Mouse (Mus musculus): ENCODE measurements around the gene Resf1.
"Not testable (repeated sequence)": the region's sequence is repeated elsewhere in the genome, so short reads cannot be mapped to it uniquely, and the experiment has no call there.

Resf1 gene

GRCm38 (mm10) chr6:149343802-149344201 lies 34.6 kb downstream of the Resf1 start:
- no peak for DNase-seq (ENCODE audit: extremely low read depth, low read depth)

GRCm38 (mm10) chr6:149344372-149344771 lies 35.2 kb downstream of the Resf1 start:
- no peak for DNase-seq (ENCODE audit: extremely low read depth, low read depth)

GRCm38 (mm10) chr6:149348211-149348610 lies 39.0 kb downstream of the Resf1 start:
- DNase-seq (ENCODE audit: extremely low read depth, low read depth): peak; percentile 47

GRCm38 (mm10) chr6:149354826-149355495 lies 45.7 kb downstream of the Resf1 start:
- DNase-seq (ENCODE audit: extremely low read depth, low read depth): no peak

- DNase-seq (ENCODE audit: extremely low read depth, low read depth): peak; percentile 65
These were observed 46.6 kb downstream of the Resf1 start for GRCm38 (mm10) chr6:149355799-149356198.

GRCm38 (mm10) chr6:149357155-149357554 lies 47.9 kb downstream of the Resf1 start:
- peak; percentile 50 for DNase-seq (ENCODE audit: extremely low read depth, low read depth)

GRCm38 (mm10) chr6:149362533-149362932 lies 53.3 kb downstream of the Resf1 start:
- DNase-seq (ENCODE audit: extremely low read depth, low read depth): not testable (repeated sequence)

GRCm38 (mm10) chr6:149365975-149366374 lies 56.8 kb downstream of the Resf1 start:
- not testable (repeated sequence) for DNase-seq (ENCODE audit: extremely low read depth, low read depth)

- no peak for DNase-seq (ENCODE audit: extremely low read depth, low read depth)
These were observed 57.2 kb downstream of the Resf1 start for GRCm38 (mm10) chr6:149366403-149366802.

- peak; percentile 84 for DNase-seq (ENCODE audit: extremely low read depth, low read depth)
These were observed 65.8 kb downstream of the Resf1 start for GRCm38 (mm10) chr6:149374986-149375457.

- DNase-seq (ENCODE audit: extremely low read depth, low read depth): no peak
These were observed 74.3 kb downstream of the Resf1 start for GRCm38 (mm10) chr6:149383531-149383930.
